Mouse (Mus musculus) G1E (cell line): ENCODE data around the gene Col1a1. TPM values are rescaled to one million over a fixed set of nuclear protein-coding genes. Genes with fewer than 3 reads are reported as not detected.

Experiments
- ATAC-seq: 2 replicates; pipeline ENCODE4 v1.8.0; 2016; ENCODE audit warnings: mild to moderate bottlenecking; ENCODE audit not compliant: insufficient number of reproducible peaks, poor library complexity, low FRiP score, severe bottlenecking; ENCODE audit errors: extremely low read depth
- DNase-seq: peaks from one replicate; pipeline ENCODE4 v3.0.0; 2012; ENCODE audit warnings: low spot score
- H3K27me3 ChIP-seq: 2 replicates; pipeline ENCODE4 v1.6.1; 2012; ENCODE audit warnings: mild to moderate bottlenecking, low read length, inconsistent platforms; ENCODE audit not compliant: insufficient read depth
- H3K36me3 ChIP-seq: replicated peaks from 2 replicates; pipeline ENCODE3; 2012; ENCODE audit warnings: mild to moderate bottlenecking, inconsistent platforms
- H3K4me1 ChIP-seq: 2 replicates; pipeline ENCODE4 v1.6.1; 2012; ENCODE audit warnings: low read depth, low read length, inconsistent platforms, mixed read lengths; ENCODE audit not compliant: insufficient read depth
- H3K4me3 ChIP-seq: 2 replicates; pipeline ENCODE4 v1.5.1; 2012; ENCODE audit warnings: low read depth, mild to moderate bottlenecking, inconsistent platforms, low read length, moderate library complexity, mixed read lengths
- H3K9me3 ChIP-seq: replicated peaks from 2 replicates; pipeline ENCODE4 v1.6.1; 2012; ENCODE audit warnings: inconsistent platforms
- CTCF ChIP-seq: IDR thresholded peaks from 2 replicates; pipeline ENCODE4 v1.5.1; 2012; ENCODE audit warnings: low read depth, low read length, inconsistent platforms, mixed read lengths
- GATA1 ChIP-seq: IDR thresholded peaks from 2 replicates; pipeline ENCODE4 v1.6.1; 2012; ENCODE audit warnings: borderline replicate concordance, low read length, inconsistent platforms, mixed read lengths
- GATA2 ChIP-seq: IDR thresholded peaks from 2 replicates; pipeline ENCODE4 v1.6.1; 2012; ENCODE audit warnings: low read depth, low read length, inconsistent platforms, borderline replicate concordance
- POLR2AphosphoS5 ChIP-seq: IDR thresholded peaks from 2 replicates; pipeline ENCODE4 v1.6.1; 2012; ENCODE audit warnings: low read depth, low read length, inconsistent platforms; ENCODE audit not compliant: insufficient replicate concordance
- TAL1 ChIP-seq: conservative IDR thresholded peaks from 2 replicates; pipeline ENCODE4 v1.6.1; 2012; ENCODE audit warnings: low read depth, low read length, inconsistent platforms, mixed read lengths
- polyA plus RNA-seq: library from polyadenylated mRNA; stranded (reverse); fragments of >175 nt; gene quantifications from 2 replicates; pipeline ENCODE4 v1.2.3, GENCODE M21; 2012
- total RNA-seq, 2 experiments: library from RNA; stranded (forward) in 1 of 2; stranded (reverse) in 1 of 2; fragments of 200-1000 nt in 1 of 2; fragments of >200 nt in 1 of 2; fragmentation: Nextera tagmentation in 1 of 2; gene quantifications; 2 replicates each; pipeline ENCODE4 v1.2.3; 2014 to 2017

The Col1a1 gene
- total and polyA plus RNA-seq, 3 experiments: 1.9 TPM; not detected in 2

GRCm38 (mm10) chr11:94978178-94978915 lies 42.3 kb downstream of the Col1a1 start:
- ATAC-seq (no peak), DNase-seq (no peak)
- Histone ChIP-seq H3K4me3 (no peak overlapping the region), H3K36me3 (no peaks in the 10 kb centered on the region), H3K27me3 (peaks cover 27% of the 10 kb centered on the region), H3K4me1 (peaks cover 18% of the 10 kb centered on the region), H3K9me3 (no peaks in the 10 kb centered on the region)
- TF ChIP-seq GATA1 (no peak), CTCF (no peak), GATA2 (no peak), TAL1 (no peak), POLR2AphosphoS5 (no peak)

DNA sequence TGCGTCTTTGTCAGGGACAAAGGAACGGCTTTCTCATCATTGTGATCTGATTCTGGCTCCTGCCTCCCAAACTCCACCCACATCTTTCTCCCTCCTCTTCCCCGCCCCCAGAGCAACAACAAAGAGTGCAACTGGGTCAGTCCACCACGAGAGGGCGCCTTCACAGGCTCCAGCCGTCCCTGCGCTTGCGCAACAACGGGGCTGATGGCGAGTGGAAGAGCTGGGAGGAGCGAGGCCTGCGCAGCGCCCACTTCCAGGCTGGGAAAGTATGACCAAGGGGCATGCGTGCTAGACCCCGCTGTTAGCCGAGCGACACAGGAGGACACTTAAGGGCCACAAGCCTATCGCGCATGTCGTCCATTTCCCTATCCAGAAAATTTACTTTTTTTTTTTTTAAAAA lies 42.9 kb downstream of the Col1a1 start:
- peak; percentile 87 for TF ChIP-seq CTCF
- no peak for TF ChIP-seq TAL1
- peak overlapping the region; percentile 64; the same call in 1 of the 2 replicates for H3K4me3 ChIP-seq
- peak; percentile 83 for ATAC-seq

GRCm38 (mm10) chr11:94979462-94980179 lies 43.6 kb downstream of the Col1a1 start:
- ATAC-seq (no peak), DNase-seq (no peak)
- TF ChIP-seq GATA1 (no peak), POLR2AphosphoS5 (no peak), CTCF (no peak), TAL1 (no peak), GATA2 (no peak)
- peaks cover 28% of the 10 kb centered on the region for H3K27me3 ChIP-seq
- H3K9me3 ChIP-seq: no peaks in the 10 kb centered on the region
- peaks cover 17% of the 10 kb centered on the region for H3K4me1 ChIP-seq
- peak overlapping the region; percentile 27; the same call in 1 of the 2 replicates for H3K4me3 ChIP-seq
- H3K36me3 ChIP-seq: no peaks in the 10 kb centered on the region

More for the DNA sequence above, 42.9 kb downstream of the Col1a1 start:
- no peaks in the 10 kb centered on the region for H3K9me3 ChIP-seq
- peak; percentile 93 for DNase-seq
- H3K4me1 ChIP-seq: peaks cover 17% of the 10 kb centered on the region
- H3K27me3 ChIP-seq: peaks cover 26% of the 10 kb centered on the region
- no peaks in the 10 kb centered on the region for H3K36me3 ChIP-seq

GRCm38 (mm10) chr11:94985140-94985539 lies 49.1 kb downstream of the Col1a1 start:
- no peak overlapping the region for H3K4me3 ChIP-seq
- H3K4me1 ChIP-seq: peaks cover 38% of the 10 kb centered on the region
- no peaks in the 10 kb centered on the region for H3K36me3 ChIP-seq
- H3K9me3 ChIP-seq: no peaks in the 10 kb centered on the region
- ATAC-seq (no peak), DNase-seq (no peak)
- TF ChIP-seq TAL1 (no peak), POLR2AphosphoS5 (no peak), GATA1 (no peak), CTCF (no peak), GATA2 (no peak)
- H3K27me3 ChIP-seq: peaks cover 4% of the 10 kb centered on the region

- no peak overlapping the region for H3K4me3 ChIP-seq
- ATAC-seq (no peak), DNase-seq (no peak)
- H3K4me1 ChIP-seq: peaks cover 42% of the 10 kb centered on the region
- H3K36me3 ChIP-seq: no peaks in the 10 kb centered on the region
- H3K9me3 ChIP-seq: no peaks in the 10 kb centered on the region
- H3K27me3 ChIP-seq: peaks cover 4% of the 10 kb centered on the region
- TF ChIP-seq TAL1 (no peak), CTCF (no peak), POLR2AphosphoS5 (no peak), GATA2 (no peak), GATA1 (no peak)
Measured at GRCm38 (mm10) chr11:94985822-94986221, 49.8 kb downstream of the Col1a1 start.

DNA sequence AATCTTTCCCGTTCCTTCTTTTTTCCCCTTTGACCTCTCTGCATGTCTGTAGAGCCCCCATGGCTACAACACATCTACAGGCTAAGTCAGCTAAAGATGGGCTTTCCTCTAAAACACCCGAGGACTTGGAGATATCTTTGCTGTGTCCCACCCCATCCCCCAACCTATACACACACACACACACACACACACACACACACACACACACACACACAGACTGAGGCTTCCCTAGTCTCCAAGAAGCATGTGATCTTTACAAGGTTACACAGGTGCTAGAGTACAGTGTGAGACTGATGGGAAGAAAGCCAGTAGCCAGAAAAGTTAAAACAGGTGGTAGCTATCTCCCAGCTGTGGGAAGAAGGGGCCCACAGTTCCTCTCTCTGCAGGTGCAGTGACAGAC lies 50.4 kb downstream of the Col1a1 start:
- Histone ChIP-seq H3K4me3 (no peak overlapping the region), H3K4me1 (peaks cover 42% of the 10 kb centered on the region), H3K9me3 (no peaks in the 10 kb centered on the region), H3K27me3 (peaks cover 4% of the 10 kb centered on the region), H3K36me3 (no peaks in the 10 kb centered on the region)
- DNase-seq (no peak), ATAC-seq (no peak)
- TF ChIP-seq POLR2AphosphoS5 (no peak), GATA1 (no peak), CTCF (no peak), GATA2 (no peak), TAL1 (no peak)
